Mouse (Mus musculus) mesoderm, embryonic 11.5 days (tissue): Measurements from ENCODE around the gene Adamts10.

Experiments used
- DNase-seq: peaks from one replicate; pipeline ENCODE4 v3.0.0-alpha.2; 2012; ENCODE audit warnings: low read depth, low spot score

Gene Adamts10

GRCm38 (mm10) chr17:33554536-33554935 is 30.5 kb downstream of the Adamts10 start:
- no peak for DNase-seq

DNA sequence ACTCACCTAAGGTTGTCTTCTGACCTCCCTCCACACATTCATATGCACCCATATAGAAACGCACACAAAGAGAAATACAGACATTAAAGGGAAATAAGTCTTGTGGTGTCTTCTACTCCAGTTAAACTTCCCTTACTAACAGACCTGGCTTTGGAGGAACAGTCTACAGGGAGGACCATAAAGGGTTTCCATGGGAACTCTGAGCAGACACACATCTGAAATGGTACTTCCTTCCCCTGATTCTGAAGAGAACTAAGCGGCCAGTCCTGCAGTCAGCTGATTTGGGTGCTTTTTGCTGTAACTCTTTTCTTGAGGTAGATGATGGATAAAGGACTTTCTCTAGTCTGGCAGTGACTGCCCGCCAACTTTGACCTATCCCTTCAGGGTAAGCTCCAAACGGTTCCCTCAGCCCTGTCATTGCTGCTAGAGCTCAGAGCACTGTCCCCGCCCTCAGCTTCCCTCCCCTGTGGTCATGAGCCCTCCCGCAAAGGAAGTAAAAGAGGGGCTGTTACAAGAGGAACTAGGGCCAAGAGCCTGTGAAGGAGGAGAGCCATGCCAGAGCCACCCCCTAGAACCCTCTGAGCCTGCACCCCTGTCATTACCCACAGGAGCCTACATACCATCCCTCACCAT is 31.3 kb downstream of the Adamts10 start, which contains the start of gene Myo1f:
Myo1f (plus strand) TSS at position 485 of the 633 bp plus-strand sequence.
- DNase-seq, result no peak

DNA sequence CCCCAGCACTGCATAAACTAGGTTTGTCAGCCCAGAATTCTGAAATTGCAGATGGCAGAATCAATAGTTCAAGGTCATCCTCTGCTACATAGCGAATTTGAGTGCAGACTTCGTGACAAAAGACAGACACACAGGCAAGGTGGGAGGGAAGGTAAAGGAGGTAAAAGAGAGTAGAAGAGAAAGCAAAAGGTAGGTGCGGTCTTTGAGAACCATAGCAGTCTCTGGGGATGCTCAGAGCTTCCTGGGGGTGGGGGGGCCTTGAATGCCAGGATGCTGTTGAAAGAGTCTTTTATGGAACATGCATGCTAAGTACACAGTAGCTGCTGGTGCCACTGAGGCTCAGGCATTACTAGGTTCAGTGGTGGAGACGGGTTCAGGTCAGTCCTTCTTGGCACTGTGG is 33.9 kb downstream of the Adamts10 start:
- DNase-seq, result no peak

- no peak for DNase-seq
Observed at GRCm38 (mm10) chr17:33563527-33564076, 39.6 kb downstream of the Adamts10 start.

GRCm38 (mm10) chr17:33564599-33564998 is 40.6 kb downstream of the Adamts10 start:
- DNase-seq, result no peak

GRCm38 (mm10) chr17:33566182-33566581 is 42.2 kb downstream of the Adamts10 start:
- DNase-seq, result no peak

DNA sequence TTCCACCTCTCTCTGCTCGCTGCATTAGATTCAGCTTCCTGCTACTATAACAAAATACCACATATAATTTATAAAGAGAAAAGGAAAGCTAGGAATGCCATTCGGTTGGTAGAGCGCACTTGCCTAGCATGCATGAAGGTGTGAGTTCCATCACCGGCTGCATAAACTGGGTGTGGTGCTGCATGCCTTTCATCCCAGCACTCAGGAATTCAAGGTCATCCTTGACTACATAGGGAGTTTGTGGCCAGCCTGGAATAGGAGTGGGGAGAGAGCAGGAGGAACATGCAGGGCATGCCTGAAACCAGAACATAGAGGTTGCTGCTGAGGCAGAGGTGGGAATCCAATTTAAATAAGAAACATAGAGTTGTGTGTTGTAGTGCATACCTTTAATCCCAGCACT is 60.1 kb downstream of the Adamts10 start:
- DNase-seq, result no peak

DNA sequence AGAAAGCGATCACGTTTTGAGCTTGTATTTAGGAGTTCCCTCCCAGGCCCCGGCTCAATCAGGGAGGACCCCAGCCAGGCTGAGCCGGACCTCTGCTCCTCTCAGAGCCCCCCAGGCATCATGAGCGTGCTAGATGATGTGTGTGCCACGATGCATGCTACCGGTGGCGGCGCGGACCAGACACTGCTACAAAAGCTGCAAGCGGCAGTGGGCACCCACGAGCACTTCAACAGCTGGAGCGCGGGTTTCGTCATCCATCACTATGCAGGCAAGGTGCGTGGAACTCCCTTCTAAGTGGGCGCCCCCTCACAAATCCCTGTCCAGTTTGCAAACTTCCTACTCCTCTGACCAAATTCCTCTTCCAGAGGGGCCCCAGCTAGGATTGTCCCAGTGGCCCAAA is 62.0 kb downstream of the Adamts10 start:
- DNase-seq, result no peak

GRCm38 (mm10) chr17:33597271-33597670 is 73.3 kb downstream of the Adamts10 start:
- no peak for DNase-seq

DNA sequence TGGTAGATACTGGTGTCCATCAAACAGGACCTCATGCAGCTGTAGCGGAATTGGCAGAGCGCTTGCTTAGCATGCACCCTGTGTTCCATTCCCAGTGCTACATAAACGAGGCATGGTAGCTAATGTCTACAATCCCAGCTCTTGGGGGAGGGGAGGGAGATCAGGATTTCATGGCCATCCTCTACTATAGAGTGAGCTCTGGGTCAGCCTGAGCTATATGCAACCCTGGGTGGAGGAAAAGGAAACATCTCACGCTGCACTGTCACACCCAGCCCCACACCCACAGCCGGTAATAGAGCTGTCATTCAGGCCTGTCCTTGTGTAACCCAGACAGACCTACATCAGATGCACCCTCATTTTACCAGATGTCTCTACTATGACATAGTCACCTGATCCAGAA is 74.5 kb downstream of the Adamts10 start:
- DNase-seq, result no peak

GRCm38 (mm10) chr17:33599836-33600475 is 76.0 kb downstream of the Adamts10 start:
- no peak for DNase-seq

- no peak for DNase-seq
Observed at GRCm38 (mm10) chr17:33600831-33601230, 76.8 kb downstream of the Adamts10 start.

GRCm38 (mm10) chr17:33601947-33602346 is 77.9 kb downstream of the Adamts10 start:
- no peak for DNase-seq
